Mouse (Mus musculus): Measurements from ENCODE around the gene Gm14124. TPM values are rescaled to one million over a fixed set of nuclear protein-coding genes. Genes with fewer than 3 reads are reported as not detected.

Gm14124 gene
- total RNA-seq, 1 experiment = 33.2 TPM

- peaks cover 3 to 4% of the 10 kb centered on the region in 2 experiments; a peak in 2 of 4 replicates for H3K4me1 ChIP-seq (ENCODE audit: control insufficient read depth in 2 of 2, insufficient read depth in 2 of 2, low read length in 2 of 2, poor library complexity in 1 of 2)
- H3K36me3 ChIP-seq (ENCODE audit: control insufficient read depth, insufficient read depth, low read length, poor library complexity, severe bottlenecking) = peaks cover 12% of the 10 kb centered on the region
- TF ChIP-seq HCFC1 (IDR thresholded peaks at IDR 0.05; ENCODE audit: borderline replicate concordance, insufficient read depth, low read length) (no peak), ZNF384 (IDR thresholded peaks at IDR 0.05; ENCODE audit: low read depth, low read length) (no peak)
Measured at GRCm38 (mm10) chr2:150316140-150316539, 58.8 kb downstream of the Gm14124 start.

GRCm38 (mm10) chr2:150318973-150319372 is 61.7 kb downstream of the Gm14124 start:
- Histone ChIP-seq H3K4me3 (ENCODE audit: insufficient read depth in 1 of 2, low read depth in 1 of 2, low read length in 2 of 2, poor library complexity in 1 of 2, severe bottlenecking in 1 of 2) (no peak overlapping the region), H3K27ac (ENCODE audit: insufficient read depth, low read depth, low read length, poor library complexity, severe bottlenecking) (no peak overlapping the region), H3K36me3 (ENCODE audit: control insufficient read depth, insufficient read depth, low read length, poor library complexity, severe bottlenecking) (peaks cover 12% of the 10 kb centered on the region), H3K4me1 (ENCODE audit: control insufficient read depth in 2 of 2, insufficient read depth in 2 of 2, low read length in 2 of 2, poor library complexity in 1 of 2) (peaks cover 3 to 4% of the 10 kb centered on the region in 2 experiments; a peak in 2 of 4 replicates), H3K9me3 (ENCODE audit: control insufficient read depth, insufficient read depth, low read depth, low read length) (no peaks in the 10 kb centered on the region), H3K9ac (ENCODE audit: insufficient read depth, low read depth, low read length, poor library complexity, severe bottlenecking) (no peak overlapping the region)
- in situ Hi-C loops (cut with MboI; ENCODE audit: low sequenced_read_pairs in 2 of 2, unreplicated experiment in 2 of 2) = no loop called here
- no peak for DNase-seq (ENCODE audit: low read depth, low spot score)
- TF ChIP-seq CHD2 (IDR thresholded peaks at IDR 0.05; ENCODE audit: low read depth, low read length) = no peak

More at GRCm38 (mm10) chr2:150316140-150316539, 58.8 kb downstream of the Gm14124 start:
- no peaks in the 10 kb centered on the region for H3K9me3 ChIP-seq (ENCODE audit: control insufficient read depth, insufficient read depth, low read depth, low read length)
- H3K27ac ChIP-seq (ENCODE audit: insufficient read depth, low read depth, low read length, poor library complexity, severe bottlenecking) = no peak overlapping the region
- no peak overlapping the region for H3K4me3 ChIP-seq (ENCODE audit: insufficient read depth in 1 of 2, low read depth in 1 of 2, low read length in 2 of 2, poor library complexity in 1 of 2, severe bottlenecking in 1 of 2)
- DNase-seq (ENCODE audit: low read depth, low spot score) = no peak
- in situ Hi-C loops (cut with MboI; ENCODE audit: low sequenced_read_pairs in 2 of 2, unreplicated experiment in 2 of 2) = no loop called here
- H3K9ac ChIP-seq (ENCODE audit: insufficient read depth, low read depth, low read length, poor library complexity, severe bottlenecking) = no peak overlapping the region

Other genes starting within 250 kb of the Gm14124 start
- gene Zfp120, start 120.8 kb upstream of the Gm14124 start, total RNA-seq (2012; rRNA removed) = 9.1 and 10.0 TPM in 2 replicates
- gene Gm10770, start 77.8 kb upstream of the Gm14124 start, total RNA-seq (2012; rRNA removed) = not detected in 2 replicates
- gene Gm14139, start 75.8 kb upstream of the Gm14124 start, total RNA-seq (2012; rRNA removed) = 36.4 and 39.1 TPM in 2 replicates
- gene Zfp937, start 39.4 kb upstream of the Gm14124 start, total RNA-seq (2012; rRNA removed) = 6.8 and 7.9 TPM in 2 replicates
- 11.2 and 14.4 TPM in 2 replicates for gene Gm21994, start 1.9 kb upstream of the Gm14124 start, total RNA-seq (2012; rRNA removed)
- 4.5 and 9.4 TPM in 2 replicates for gene Gm10130, start 66.2 kb downstream of the Gm14124 start, total RNA-seq (2012; rRNA removed)
- 10.1 and 11.7 TPM in 2 replicates for gene 3300002I08Rik, start 105.2 kb downstream of the Gm14124 start, total RNA-seq (2012; rRNA removed)
- gene Zfp442, start 194.0 kb downstream of the Gm14124 start, total RNA-seq (2012; rRNA removed) = 6.4 and 7.8 TPM in 2 replicates
- 14.2 and 18.2 TPM in 2 replicates for gene Zfp345, start 227.6 kb downstream of the Gm14124 start, total RNA-seq (2012; rRNA removed)

Data from ES-E14 (cell line).